Mouse (Mus musculus) myocyte (in vitro differentiated cells): ENCODE measurements at regions not wholly inside any gene's neighbourhood (a gene's known extent, or its start where the extent isn't known, plus 50 kb on each side); places are given as distances from the start of the nearest gene placed in this dataset.
"Not testable (repeated sequence)": the region's sequence is repeated elsewhere in the genome, so short reads cannot be mapped to it uniquely, and the experiment has no call there.

Experiments
- H3K27me3 ChIP-seq: one replicate; pipeline ENCODE4 v1.6.1; 2011; ENCODE audit not compliant: control insufficient read depth, insufficient read depth, insufficient read length
- H3K36me3 ChIP-seq: one replicate; pipeline ENCODE4 v1.6.1; 2011; ENCODE audit not compliant: control insufficient read depth, insufficient read depth
- H3K4me2 ChIP-seq: one replicate; pipeline ENCODE4 v1.6.1; 2011; ENCODE audit warnings: low read depth, control low read depth
- H3K4me3 ChIP-seq: one replicate; pipeline ENCODE4 v1.5.1; 2011; ENCODE audit warnings: mild to moderate bottlenecking, control low read depth, moderate library complexity
- H3K79me2 ChIP-seq: one replicate; pipeline ENCODE4 v1.6.1; 2011; ENCODE audit not compliant: control insufficient read depth, insufficient read depth
- H3ac ChIP-seq: one replicate; pipeline ENCODE4 v1.6.1; 2011; ENCODE audit not compliant: control insufficient read depth, insufficient read length
- CEBPB ChIP-seq: IDR thresholded peaks from 2 replicates; pipeline ENCODE4 v1.6.1; 2011; ENCODE audit warnings: mild to moderate bottlenecking, moderate library complexity; ENCODE audit not compliant: poor library complexity, insufficient read depth, severe bottlenecking
- E2F4 ChIP-seq: IDR thresholded peaks from one replicate; pipeline ENCODE4 v1.6.1; 2011; ENCODE audit warnings: mild to moderate bottlenecking, control low read depth, moderate library complexity; ENCODE audit not compliant: insufficient read depth
- MAX ChIP-seq: IDR thresholded peaks from one replicate; pipeline ENCODE4 v1.6.1; 2011; ENCODE audit warnings: low read depth, mild to moderate bottlenecking, control low read depth
- MYOD1 ChIP-seq, 3 experiments: IDR thresholded peaks; one replicate each; pipeline ENCODE4 v1.6.1; 2011; ENCODE audit warnings: control low read depth in 2 of 3, low read depth in 2 of 3, mild to moderate bottlenecking in 2 of 3, moderate library complexity in 1 of 3; ENCODE audit not compliant: insufficient read length in 2 of 3, control insufficient read depth in 1 of 3
- MYOG ChIP-seq, 3 experiments: IDR thresholded peaks; one replicate each; pipeline ENCODE4 v1.6.1; 2011; ENCODE audit warnings: control low read depth in 2 of 3, low read depth in 2 of 3, mild to moderate bottlenecking in 2 of 3; ENCODE audit not compliant: insufficient read length in 2 of 3, control insufficient read depth in 1 of 3, insufficient read depth in 1 of 3
- POLR2A ChIP-seq: IDR thresholded peaks from one replicate; pipeline ENCODE4 v1.6.1; 2011; ENCODE audit warnings: low read depth, mild to moderate bottlenecking, control low read depth, moderate library complexity; ENCODE audit not compliant: insufficient read length
- POLR2AphosphoS2 ChIP-seq: IDR thresholded peaks from one replicate; pipeline ENCODE4 v1.6.1; 2011; ENCODE audit warnings: low read depth, control low read depth; ENCODE audit not compliant: insufficient read length
- REST ChIP-seq: IDR thresholded peaks from one replicate; pipeline ENCODE4 v1.6.1; 2011; ENCODE audit warnings: mild to moderate bottlenecking, control low read depth, moderate library complexity; ENCODE audit not compliant: insufficient read depth, insufficient read length
- SRF ChIP-seq: IDR thresholded peaks from one replicate; pipeline ENCODE4 v1.6.1; 2011; ENCODE audit warnings: low read depth; ENCODE audit not compliant: control insufficient read depth, insufficient read length
- TCF12 ChIP-seq: IDR thresholded peaks from one replicate; pipeline ENCODE4 v1.6.1; 2011; ENCODE audit warnings: mild to moderate bottlenecking, control low read depth; ENCODE audit not compliant: poor library complexity, insufficient read depth, severe bottlenecking
- TCF3 ChIP-seq: IDR thresholded peaks from one replicate; pipeline ENCODE4 v1.6.1; 2011; ENCODE audit warnings: low read depth, control low read depth; ENCODE audit not compliant: insufficient read length
- USF1 ChIP-seq: IDR thresholded peaks from one replicate; pipeline ENCODE4 v1.6.1; 2011; ENCODE audit warnings: low read depth, mild to moderate bottlenecking, control low read depth, moderate library complexity

DNA sequence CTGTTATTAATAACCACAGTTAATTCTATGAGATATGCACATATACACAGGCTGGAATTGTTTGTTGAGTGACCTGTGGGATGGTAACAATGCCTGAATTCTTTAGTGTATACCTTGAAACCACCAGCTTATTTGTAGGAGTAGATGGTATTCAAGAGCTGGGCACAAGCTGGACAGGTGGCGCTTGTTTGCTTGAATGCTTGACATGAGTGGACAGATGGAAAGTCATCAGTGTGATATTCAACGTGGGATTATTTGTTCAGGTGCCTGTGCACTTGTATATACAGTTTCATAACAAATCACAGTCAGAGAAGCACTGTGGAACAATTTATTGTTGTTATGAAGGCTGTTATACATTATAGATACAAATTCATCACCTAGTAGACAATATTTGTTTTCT, 245.5 kb upstream of the Tmprss15 start:
- no peak overlapping the region for H3K4me3 ChIP-seq
- H3K27me3 ChIP-seq: no peaks in the 10 kb centered on the region
- TF ChIP-seq POLR2AphosphoS2 (no peak), MAX (no peak), CEBPB (no peak), USF1 (no peak), POLR2A (no peak), REST (no peak), MYOD1 (IDR thresholded peaks at IDR 0.05; ENCODE audit: control insufficient read depth in 1 of 3, insufficient read length in 2 of 3, low read depth in 2 of 3) (no peak), E2F4 (no peak), TCF3 (no peak), TCF12 (no peak), MYOG (IDR thresholded peaks at IDR 0.05; ENCODE audit: control insufficient read depth in 1 of 3, insufficient read depth in 1 of 3, insufficient read length in 2 of 3, low read depth in 2 of 3) (no peak), SRF (no peak)
- H3K36me3 ChIP-seq: no peaks in the 10 kb centered on the region
- no peak overlapping the region for H3K4me2 ChIP-seq
- H3ac ChIP-seq: no peak overlapping the region
- no peaks in the 10 kb centered on the region for H3K79me2 ChIP-seq

- no peaks in the 10 kb centered on the region for H3K36me3 ChIP-seq
- no peak overlapping the region for H3K4me3 ChIP-seq
- H3ac ChIP-seq: no peak overlapping the region
- H3K4me2 ChIP-seq: no peak overlapping the region
- no peaks in the 10 kb centered on the region for H3K79me2 ChIP-seq
- H3K27me3 ChIP-seq: no peaks in the 10 kb centered on the region
- TF ChIP-seq TCF3 (no peak), MAX (no peak), MYOD1 (IDR thresholded peaks at IDR 0.05; ENCODE audit: control insufficient read depth in 1 of 3, insufficient read length in 2 of 3, low read depth in 2 of 3) (peak in 1 of 3 experiments; percentile 16), USF1 (no peak)
These were observed 245.1 kb upstream of the Tmprss15 start for GRCm38 (mm10) chr16:79336016-79336415.

DNA sequence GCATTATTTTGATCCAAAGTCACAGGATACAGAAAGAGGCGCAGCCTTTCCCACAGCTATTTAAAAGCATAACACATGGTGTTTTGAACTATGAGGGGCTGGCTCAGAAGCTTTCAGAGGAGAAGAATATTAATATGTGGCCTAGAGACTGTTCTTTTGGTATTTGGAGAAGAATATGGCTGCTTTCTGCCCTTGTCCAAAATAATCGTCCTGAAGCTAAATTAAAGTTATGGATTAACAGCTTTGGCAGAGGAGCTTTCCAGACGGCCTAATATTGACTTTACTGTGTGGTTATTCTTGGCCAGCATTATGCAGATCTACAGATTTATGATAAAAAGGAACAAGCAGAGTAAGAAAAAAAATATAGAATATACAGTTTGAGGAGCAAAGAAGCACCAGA, 222.4 kb upstream of the Tmprss15 start:
- H3ac ChIP-seq: no peak overlapping the region
- no peaks in the 10 kb centered on the region for H3K36me3 ChIP-seq
- no peaks in the 10 kb centered on the region for H3K27me3 ChIP-seq
- no peak overlapping the region for H3K4me2 ChIP-seq
- H3K4me3 ChIP-seq: no peak overlapping the region
- H3K79me2 ChIP-seq: no peaks in the 10 kb centered on the region
- TF ChIP-seq CEBPB (no peak), MYOG (IDR thresholded peaks at IDR 0.05; ENCODE audit: control insufficient read depth in 1 of 3, insufficient read depth in 1 of 3, insufficient read length in 2 of 3, low read depth in 2 of 3) (no peak), SRF (no peak), USF1 (no peak), POLR2A (no peak), TCF3 (no peak), E2F4 (no peak), POLR2AphosphoS2 (no peak), REST (no peak), TCF12 (no peak), MAX (no peak)

GRCm38 (mm10) chr16:79312702-79313101, 221.8 kb upstream of the Tmprss15 start:
- Histone ChIP-seq H3K4me2 (no peak overlapping the region), H3K27me3 (no peaks in the 10 kb centered on the region), H3K36me3 (no peaks in the 10 kb centered on the region), H3K4me3 (no peak overlapping the region), H3ac (no peak overlapping the region), H3K79me2 (no peaks in the 10 kb centered on the region)
- TF ChIP-seq POLR2AphosphoS2: no peak
- no peak for TF ChIP-seq MYOD1 (IDR thresholded peaks at IDR 0.05; ENCODE audit: control insufficient read depth in 1 of 3, insufficient read length in 2 of 3, low read depth in 2 of 3)
- no peak for TF ChIP-seq POLR2A
- no peak for TF ChIP-seq SRF
- TF ChIP-seq CEBPB: no peak
- TF ChIP-seq USF1: no peak
- no peak for TF ChIP-seq TCF3
- no peak for TF ChIP-seq REST
- no peak for TF ChIP-seq E2F4
- no peak for TF ChIP-seq TCF12
- no peak for TF ChIP-seq MYOG (IDR thresholded peaks at IDR 0.05; ENCODE audit: control insufficient read depth in 1 of 3, insufficient read depth in 1 of 3, insufficient read length in 2 of 3, low read depth in 2 of 3)
- TF ChIP-seq MAX: no peak

DNA sequence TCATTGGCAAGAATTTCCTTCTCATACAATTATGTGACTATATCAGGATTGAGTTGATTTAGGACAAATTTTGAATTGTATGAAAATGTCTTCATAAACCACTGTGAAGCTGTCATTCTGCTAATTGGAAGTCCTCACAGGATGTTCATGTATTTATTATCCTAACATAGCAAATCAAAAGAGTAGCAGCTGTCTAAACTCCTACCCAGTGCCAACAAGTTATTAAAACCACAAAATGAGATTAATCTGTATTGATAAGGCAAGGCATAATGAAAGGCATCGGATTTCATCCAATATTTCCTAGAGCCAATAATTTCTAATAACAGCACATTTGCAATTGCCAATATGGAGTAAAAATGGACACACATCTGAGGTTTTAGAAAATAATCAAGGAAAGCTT, 217.6 kb upstream of the Tmprss15 start:
- no peaks in the 10 kb centered on the region for H3K79me2 ChIP-seq

GRCm38 (mm10) chr16:79296621-79297020, 205.7 kb upstream of the Tmprss15 start:
- H3K36me3 ChIP-seq, H3K4me3 ChIP-seq, H3K79me2 ChIP-seq, H3K27me3 ChIP-seq, H3K4me2 ChIP-seq, H3ac ChIP-seq: not testable (repeated sequence)

More for the DNA sequence above, 217.6 kb upstream of the Tmprss15 start:
- no peaks in the 10 kb centered on the region for H3K36me3 ChIP-seq
- H3K4me2 ChIP-seq: no peak overlapping the region
- TF ChIP-seq POLR2AphosphoS2: no peak
- no peaks in the 10 kb centered on the region for H3K27me3 ChIP-seq
- no peak overlapping the region for H3ac ChIP-seq
- H3K4me3 ChIP-seq: no peak overlapping the region
